Mouse (Mus musculus) embryonic facial prominence, embryonic 13.5 days (tissue): ENCODE results near the gene Parva. TPM values are rescaled to one million over a fixed set of nuclear protein-coding genes. Genes with fewer than 3 reads are reported as not detected.
A peak's percentile ranks its signal among the peaks of the same experiment; 100 is the strongest.

Experiments used
- ATAC-seq: fragments of 200-750 bp; cut with Nextera tagmentation; 2 replicates; pipeline ENCODE4 v1.8.0; 2017; ENCODE audit warnings: low read depth; ENCODE audit not compliant: insufficient number of reproducible peaks, insufficient read depth, low FRiP score, low TSS enrichment
- H3K27ac ChIP-seq: fragments of 300-500 bp; sonication (generic); 2 replicates; pipeline ENCODE4 v1.5.1; 2015; ENCODE audit warnings: moderate library complexity, mild to moderate bottlenecking, inconsistent platforms
- H3K27me3 ChIP-seq: fragments of 300-500 bp; sonication (generic); 2 replicates; pipeline ENCODE4 v1.6.1; 2015; ENCODE audit warnings: mild to moderate bottlenecking, inconsistent platforms
- H3K36me3 ChIP-seq: fragments of 300-500 bp; sonication (generic); 2 replicates; pipeline ENCODE4 v1.6.1; 2015; ENCODE audit warnings: mild to moderate bottlenecking, inconsistent platforms
- H3K4me1 ChIP-seq: fragments of 300-500 bp; sonication (generic); 2 replicates; pipeline ENCODE4 v1.6.1; 2015; ENCODE audit warnings: inconsistent platforms
- H3K4me2 ChIP-seq: fragments of 300-500 bp; sonication (generic); 2 replicates; pipeline ENCODE4 v1.6.1; 2015; ENCODE audit warnings: moderate library complexity, mild to moderate bottlenecking, inconsistent platforms
- H3K4me3 ChIP-seq: fragments of 300-500 bp; sonication (generic); 2 replicates; pipeline ENCODE4 v1.5.1; 2015; ENCODE audit warnings: mild to moderate bottlenecking, inconsistent platforms
- H3K9ac ChIP-seq: fragments of 300-500 bp; sonication (generic); 2 replicates; pipeline ENCODE4 v1.6.1; 2015; ENCODE audit warnings: mild to moderate bottlenecking, inconsistent platforms
- H3K9me3 ChIP-seq: fragments of 300-500 bp; sonication (generic); 2 replicates; pipeline ENCODE4 v1.6.1; 2016; ENCODE audit warnings: inconsistent platforms
- WGBS: fragments of 180-500 bp; shearing (Covaris S2); methylation state at CpG from one replicate; pipeline ENCODE4 v1.1.7; 2015; ENCODE audit warnings: mixed read lengths; 5-methylcytosine and 5-hydroxymethylcytosine counted together
- polyA plus RNA-seq: library from polyadenylated mRNA; unstranded; fragments of >200 nt; fragmentation: Nextera tagmentation; extraction: Ambion mirVana; gene quantifications from 2 replicates; pipeline ENCODE4 v1.2.1, GENCODE M21; 2015

Gene Parva
- polyA plus RNA-seq, 1 experiment from 2014 or later: 89.1 TPM

DNA sequence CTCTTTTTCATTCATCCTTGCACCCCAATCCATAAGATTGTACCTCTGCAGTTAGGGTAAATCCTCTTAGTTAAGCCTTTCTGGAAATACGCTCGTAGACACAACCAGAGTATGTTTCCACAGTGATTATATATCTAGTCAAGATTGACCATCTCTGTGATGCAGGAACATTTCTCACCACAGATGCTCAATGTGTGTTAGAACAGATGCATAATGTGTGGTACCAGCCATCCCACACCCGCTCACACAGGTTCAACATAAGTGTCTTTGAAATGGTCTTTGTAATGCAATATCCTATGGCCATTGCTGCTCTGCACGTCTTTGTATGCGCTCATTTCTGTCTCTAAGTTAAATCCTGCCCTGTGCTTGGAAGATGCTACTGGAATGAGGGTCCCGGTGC, 98.2 kb downstream of the Parva start:
- 83% methylated on average over 6 of the region's 6 CpGs for WGBS
- Histone ChIP-seq H3K9me3 (no peaks in the 10 kb centered on the region), H3K4me1 (peaks cover 26% of the 10 kb centered on the region), H3K36me3 (no peaks in the 10 kb centered on the region; the same call in 1 of the 2 replicates), H3K27me3 (no peaks in the 10 kb centered on the region), H3K4me2 (no peak overlapping the region), H3K4me3 (no peak overlapping the region), H3K27ac (no peak overlapping the region), H3K9ac (no peak overlapping the region)
- no peak for ATAC-seq

DNA sequence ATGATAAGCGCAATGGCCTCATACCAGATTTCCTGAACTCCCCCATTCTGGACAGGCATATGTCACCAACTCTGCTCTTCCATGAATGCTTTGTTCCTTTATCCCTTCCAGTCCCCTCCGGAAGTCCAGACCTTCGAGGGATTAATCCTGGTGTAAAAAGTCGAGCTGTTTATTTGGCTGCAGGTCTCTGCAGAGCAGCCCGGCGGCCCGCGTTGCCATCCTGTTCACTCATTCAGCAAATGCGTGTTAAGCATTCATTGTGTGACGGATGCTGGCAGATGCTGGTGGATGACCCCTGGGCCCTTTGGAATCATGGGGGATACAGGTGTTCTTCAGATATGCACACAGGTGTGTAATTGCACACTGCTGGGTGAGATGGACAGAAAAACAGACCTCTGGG, 98.9 kb downstream of the Parva start:
- Histone ChIP-seq H3K9ac (no peak overlapping the region), H3K27me3 (no peaks in the 10 kb centered on the region), H3K4me3 (no peak overlapping the region), H3K36me3 (no peaks in the 10 kb centered on the region; the same call in 1 of the 2 replicates), H3K4me1 (peaks cover 26% of the 10 kb centered on the region), H3K4me2 (no peak overlapping the region), H3K9me3 (no peaks in the 10 kb centered on the region), H3K27ac (no peak overlapping the region)
- no peak for ATAC-seq
- WGBS: 86% methylated on average over 10 of the region's 10 CpGs

DNA sequence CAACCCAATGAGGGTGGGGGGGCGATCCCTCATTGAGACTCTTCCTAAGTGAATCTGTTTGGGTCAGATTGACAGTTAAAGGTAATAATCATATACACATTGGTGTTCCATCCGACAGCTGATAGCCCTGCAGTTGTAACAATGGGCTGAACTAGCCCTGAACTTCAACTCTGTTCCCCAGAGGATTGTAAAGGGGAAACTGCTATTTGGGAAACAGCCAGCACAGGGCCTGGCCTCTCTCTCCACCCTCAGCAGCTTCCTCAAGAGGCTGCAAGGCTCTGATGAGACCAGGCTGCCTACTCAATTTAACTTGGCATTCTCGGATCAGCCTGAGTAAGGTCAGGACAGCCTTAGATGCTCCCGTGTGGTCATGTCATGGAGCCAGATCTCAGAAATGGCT, 99.9 kb downstream of the Parva start:
- Histone ChIP-seq H3K27me3 (no peaks in the 10 kb centered on the region), H3K9me3 (no peaks in the 10 kb centered on the region), H3K4me1 (peaks cover 26% of the 10 kb centered on the region), H3K4me3 (no peak overlapping the region), H3K9ac (no peak overlapping the region), H3K36me3 (no peaks in the 10 kb centered on the region; the same call in 1 of the 2 replicates), H3K4me2 (no peak overlapping the region), H3K27ac (peak overlapping the region; percentile 5; the same call in 1 of the 2 replicates)
- no peak for ATAC-seq
- WGBS: 75% methylated on average over 4 of the region's 4 CpGs

DNA sequence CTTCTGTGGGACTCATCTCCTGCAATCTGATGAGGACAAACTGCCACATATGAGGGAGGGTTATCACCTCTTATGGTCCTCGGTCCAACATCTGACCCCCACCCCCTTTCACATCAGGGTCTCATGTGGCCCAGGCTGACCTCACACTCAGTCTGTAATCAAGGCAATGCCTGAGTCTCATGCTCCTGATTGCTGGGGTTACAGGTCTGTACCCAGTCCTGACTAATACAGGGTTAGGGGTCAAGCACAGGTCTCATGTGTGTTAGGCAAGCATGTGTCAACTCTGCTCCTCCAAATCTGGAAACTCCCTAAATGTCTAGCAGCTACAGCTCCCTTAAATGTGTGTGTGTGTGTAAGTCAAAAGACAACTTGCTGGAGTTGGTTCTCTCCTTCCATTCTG, 100.8 kb downstream of the Parva start:
- no peak for ATAC-seq
- no peaks in the 10 kb centered on the region for H3K27me3 ChIP-seq
- peaks cover 26% of the 10 kb centered on the region for H3K4me1 ChIP-seq
- H3K4me2 ChIP-seq: no peak overlapping the region
- peak overlapping the region; percentile 84 for H3K27ac ChIP-seq
- H3K4me3 ChIP-seq: no peak overlapping the region
- no peaks in the 10 kb centered on the region for H3K9me3 ChIP-seq
- 71% methylated on average over 1 of the region's 1 CpGs for WGBS
- H3K9ac ChIP-seq: no peak overlapping the region
- H3K36me3 ChIP-seq: no peaks in the 10 kb centered on the region; the same call in 1 of the 2 replicates

DNA sequence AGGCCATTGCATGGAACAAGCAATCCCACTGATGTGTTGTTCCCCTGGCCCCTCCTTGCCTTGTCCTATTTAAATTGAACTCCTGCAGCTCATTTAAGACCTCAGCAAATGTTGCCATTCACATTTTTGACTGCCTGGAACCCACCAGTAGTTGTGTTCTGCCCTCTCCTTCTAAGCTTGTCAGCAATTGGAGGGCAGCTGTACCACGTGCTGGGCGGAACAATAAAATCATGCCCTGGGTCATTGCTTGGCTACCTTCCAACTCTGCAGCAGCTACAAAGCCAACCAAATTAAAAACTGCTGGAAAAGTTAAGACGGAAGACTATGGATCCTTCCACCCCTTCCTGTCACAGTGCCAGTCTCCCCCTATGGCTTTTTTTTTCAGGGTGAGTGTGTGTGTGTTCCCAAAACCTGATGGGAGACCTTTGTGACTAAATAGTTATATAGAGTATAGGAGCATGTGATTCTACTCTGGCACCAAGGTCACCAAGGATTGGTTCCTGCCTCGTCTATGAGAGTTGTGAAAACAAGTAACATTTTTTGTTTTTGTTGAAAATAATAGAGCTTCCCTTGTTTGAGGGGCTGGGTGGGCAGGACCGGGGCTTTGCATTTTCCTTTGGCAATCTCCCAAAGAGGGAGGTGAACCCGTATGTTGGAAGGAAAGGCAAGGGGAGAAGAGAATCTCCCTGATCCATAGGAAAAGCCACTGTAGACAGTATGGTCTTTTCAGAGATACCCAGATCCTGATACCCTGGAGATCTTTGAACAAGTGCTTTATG, 101.5 kb downstream of the Parva start:
- H3K27me3 ChIP-seq: no peaks in the 10 kb centered on the region
- peak; percentile 83 for ATAC-seq
- 13% methylated on average over 6 of the region's 6 CpGs for WGBS
- H3K4me1 ChIP-seq: peaks cover 28% of the 10 kb centered on the region
- no peak overlapping the region for H3K9ac ChIP-seq
- H3K4me3 ChIP-seq: no peak overlapping the region
- no peaks in the 10 kb centered on the region for H3K9me3 ChIP-seq
- H3K4me2 ChIP-seq: no peak overlapping the region
- no peaks in the 10 kb centered on the region; the same call in 1 of the 2 replicates for H3K36me3 ChIP-seq
- peak overlapping the region; percentile 84 for H3K27ac ChIP-seq

DNA sequence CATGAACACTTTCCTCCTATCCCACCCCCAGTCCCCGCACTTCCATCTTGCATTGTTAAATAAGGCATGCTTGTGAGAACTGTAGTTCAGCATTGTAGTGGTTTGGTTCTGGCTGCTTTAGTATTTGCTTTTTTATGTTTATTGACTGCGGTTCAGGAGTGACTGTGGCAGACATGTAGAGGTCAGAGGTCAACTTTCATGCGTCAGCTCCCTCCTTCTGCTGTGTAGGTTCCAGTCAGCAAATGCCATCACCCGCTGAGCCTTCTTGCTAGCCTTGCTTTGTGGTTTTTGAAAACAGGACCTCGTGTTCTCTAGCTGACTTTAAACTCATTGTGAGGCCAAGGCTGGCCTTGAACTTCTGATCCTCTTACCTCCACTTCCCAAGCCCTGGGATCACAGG, 103.6 kb downstream of the Parva start:
- no peaks in the 10 kb centered on the region for H3K27me3 ChIP-seq
- no peak overlapping the region for H3K4me3 ChIP-seq
- H3K4me2 ChIP-seq: no peak overlapping the region
- H3K9me3 ChIP-seq: no peaks in the 10 kb centered on the region
- no peaks in the 10 kb centered on the region; the same call in 1 of the 2 replicates for H3K36me3 ChIP-seq
- no peak for ATAC-seq
- H3K27ac ChIP-seq: no peak overlapping the region
- WGBS: 71% methylated on average over 5 of the region's 5 CpGs
- H3K4me1 ChIP-seq: peaks cover 50% of the 10 kb centered on the region
- no peak overlapping the region for H3K9ac ChIP-seq

DNA sequence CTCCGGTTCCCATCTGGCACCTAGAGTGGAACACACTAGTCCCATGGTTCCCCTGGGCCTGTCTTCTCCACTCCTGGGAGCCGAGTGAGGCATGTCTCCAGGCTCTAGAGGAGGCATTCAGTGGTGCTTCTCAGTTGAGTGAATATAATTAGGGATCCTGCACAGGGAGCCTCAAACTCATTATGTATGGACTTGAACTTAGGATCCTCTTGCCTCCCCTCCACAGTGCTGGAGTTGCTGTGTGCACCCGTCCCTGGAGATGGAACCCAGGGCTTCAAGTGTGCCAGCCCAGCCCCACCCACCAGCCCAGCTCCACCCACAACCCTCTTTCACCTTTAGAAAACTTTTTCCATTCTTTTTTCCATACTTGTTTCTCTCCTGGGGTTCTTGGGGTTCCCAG, 106.8 kb downstream of the Parva start:
- H3K4me3 ChIP-seq: no peak overlapping the region
- peaks cover 30% of the 10 kb centered on the region for H3K4me1 ChIP-seq
- H3K27ac ChIP-seq: peak overlapping the region; percentile 94
- H3K36me3 ChIP-seq: no peaks in the 10 kb centered on the region
- no peak overlapping the region for H3K4me2 ChIP-seq
- H3K9ac ChIP-seq: no peak overlapping the region
- WGBS: 85% methylated on average over 3 of the region's 3 CpGs
- H3K27me3 ChIP-seq: no peaks in the 10 kb centered on the region
- no peak for ATAC-seq
- no peaks in the 10 kb centered on the region for H3K9me3 ChIP-seq

DNA sequence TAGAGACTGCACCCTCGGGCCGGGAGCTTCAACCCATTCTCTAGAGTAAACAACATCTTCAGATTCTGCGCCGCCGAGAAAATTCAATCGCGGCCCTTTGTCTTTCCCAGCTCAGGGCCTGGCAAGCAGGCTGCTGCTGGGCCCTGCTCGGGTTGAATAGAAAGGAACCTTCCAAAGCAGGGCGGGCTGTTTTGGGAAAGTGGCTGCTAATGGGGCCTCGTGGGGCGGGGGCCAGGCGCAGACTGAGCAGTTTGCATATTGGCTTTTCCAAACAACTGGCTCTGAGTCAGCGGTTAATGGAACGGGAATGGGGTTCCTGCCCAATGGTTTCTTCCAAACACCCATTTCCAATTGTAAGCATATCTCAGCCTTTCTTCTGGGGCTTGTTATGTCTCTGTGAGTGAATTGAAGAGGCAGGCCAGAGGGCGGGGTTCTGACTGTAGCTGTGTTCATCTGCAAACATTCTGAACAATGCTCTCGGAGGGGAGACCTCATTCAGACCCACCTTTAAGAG, 108.2 kb downstream of the Parva start:
- Histone ChIP-seq H3K27me3 (no peaks in the 10 kb centered on the region), H3K9me3 (0 out of 2 replicates have a peak, but pooled peaks cover 3% of the 10 kb centered on the region), H3K4me2 (peak overlapping the region; percentile 37), H3K4me1 (peaks cover 26% of the 10 kb centered on the region), H3K4me3 (no peak overlapping the region), H3K36me3 (no peaks in the 10 kb centered on the region), H3K27ac (peak overlapping the region; percentile 94), H3K9ac (peak overlapping the region; percentile 54)
- WGBS: 7% methylated on average over 16 of the region's 16 CpGs
- peak; percentile 87 for ATAC-seq

DNA sequence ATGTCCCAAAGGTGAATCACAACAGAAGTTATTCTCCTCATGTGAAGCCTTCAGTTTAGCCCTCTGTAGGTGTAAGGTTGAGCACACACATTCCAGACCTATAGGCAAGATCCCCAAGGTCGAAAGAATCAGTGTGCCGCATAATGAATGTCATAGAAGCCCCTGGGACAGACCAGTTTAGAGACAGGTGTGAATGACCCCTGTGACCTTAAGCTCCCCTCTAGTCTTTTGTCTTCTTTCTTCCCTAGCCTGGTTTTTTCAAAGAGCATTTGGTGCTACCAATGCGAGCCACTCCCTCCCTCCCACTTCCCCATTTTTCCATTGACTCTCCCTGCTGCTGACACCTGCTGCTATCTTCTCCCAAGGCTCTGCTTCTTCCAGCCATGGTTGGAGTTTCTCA, 121.8 kb downstream of the Parva start:
- H3K27ac ChIP-seq: no peak overlapping the region
- no peak overlapping the region for H3K9ac ChIP-seq
- no peaks in the 10 kb centered on the region for H3K27me3 ChIP-seq
- no peak for ATAC-seq
- no peak overlapping the region for H3K4me2 ChIP-seq
- H3K4me3 ChIP-seq: no peak overlapping the region
- 81% methylated on average over 3 of the region's 3 CpGs for WGBS
- peaks cover 69% of the 10 kb centered on the region for H3K36me3 ChIP-seq
- H3K4me1 ChIP-seq: no peaks in the 10 kb centered on the region
- H3K9me3 ChIP-seq: no peaks in the 10 kb centered on the region

DNA sequence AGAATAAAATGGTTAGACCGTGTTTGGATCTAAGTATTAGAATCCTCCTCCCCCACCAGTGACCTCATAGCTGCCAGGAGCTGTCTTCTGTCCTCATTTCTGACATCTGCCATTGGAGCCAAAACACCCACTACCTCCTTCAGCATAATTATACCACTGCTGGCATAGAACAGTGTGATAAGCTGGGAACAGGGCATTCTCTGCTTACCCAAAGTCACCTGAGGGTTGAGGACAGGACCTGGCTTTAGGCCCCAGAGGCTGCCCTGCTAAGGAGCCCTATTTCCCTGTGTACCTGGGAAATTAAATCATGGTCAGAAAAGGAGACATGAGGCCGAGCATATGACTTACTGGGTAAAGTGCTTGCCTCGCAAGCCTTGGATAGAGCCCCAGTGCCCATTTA, 134.2 kb downstream of the Parva start:
- no peak for ATAC-seq
- WGBS: 86% methylated on average over 3 of the region's 3 CpGs
- H3K36me3 ChIP-seq: peaks cover 60% of the 10 kb centered on the region

DNA sequence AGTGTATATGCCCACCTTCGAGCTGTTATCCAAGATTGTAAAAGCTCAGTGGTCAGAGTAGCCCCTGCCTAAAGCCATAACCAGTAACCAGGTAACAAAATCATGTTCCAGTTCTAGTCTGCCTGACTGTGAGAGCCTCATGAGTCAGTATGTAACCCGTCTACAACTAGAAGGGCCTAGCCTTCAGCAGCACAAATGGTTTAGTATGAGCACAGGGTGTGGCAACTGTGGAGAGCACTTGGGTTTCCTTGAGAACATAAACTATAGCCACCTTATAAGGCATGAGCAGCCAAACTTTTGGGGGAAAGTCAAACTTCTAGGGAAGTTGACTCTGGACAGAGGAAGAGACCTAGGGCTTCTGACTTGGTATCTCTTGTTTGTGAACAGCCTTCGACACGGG, 139.7 kb downstream of the Parva start:
- 0 out of 2 replicates have a peak, but pooled peaks cover 4% of the 10 kb centered on the region for H3K4me1 ChIP-seq
- H3K4me3 ChIP-seq: no peak overlapping the region
- H3K27me3 ChIP-seq: no peaks in the 10 kb centered on the region
- no peak overlapping the region for H3K4me2 ChIP-seq
- H3K27ac ChIP-seq: no peak overlapping the region
- ATAC-seq: no peak
- H3K36me3 ChIP-seq: peaks cover 57% of the 10 kb centered on the region
- no peak overlapping the region for H3K9ac ChIP-seq
- 91% methylated on average over 4 of the region's 4 CpGs for WGBS
- H3K9me3 ChIP-seq: no peaks in the 10 kb centered on the region

More for the DNA sequence above, 134.2 kb downstream of the Parva start:
- Histone ChIP-seq H3K4me2 (no peak overlapping the region), H3K4me1 (no peaks in the 10 kb centered on the region), H3K4me3 (no peak overlapping the region), H3K27ac (no peak overlapping the region), H3K9ac (no peak overlapping the region), H3K9me3 (no peaks in the 10 kb centered on the region), H3K27me3 (no peaks in the 10 kb centered on the region)

DNA sequence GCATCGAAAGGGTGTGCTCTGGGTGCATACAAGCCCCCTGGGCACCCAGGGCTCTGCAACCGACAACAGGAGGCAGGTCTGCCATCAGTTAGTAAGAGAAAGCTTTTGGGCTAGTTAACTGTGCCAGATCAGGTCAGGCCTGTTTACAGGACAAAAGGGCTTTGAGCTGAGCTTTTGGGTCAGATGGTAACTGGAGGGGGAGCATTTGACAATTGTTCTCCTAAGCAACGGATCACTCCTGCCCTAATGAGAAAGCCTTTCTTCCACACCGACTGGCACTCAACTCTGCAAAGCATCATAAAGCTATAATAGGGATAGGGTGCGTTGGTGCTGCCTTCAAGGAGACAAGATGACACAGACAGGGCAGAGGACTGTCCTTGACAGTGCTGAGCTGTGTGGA, 141.7 kb downstream of the Parva start:
- 44% methylated on average over 5 of the region's 5 CpGs for WGBS
- ATAC-seq: no peak
- H3K4me1 ChIP-seq: 0 out of 2 replicates have a peak, but pooled peaks cover 4% of the 10 kb centered on the region
- peaks cover 59% of the 10 kb centered on the region for H3K36me3 ChIP-seq
- H3K9ac ChIP-seq: no peak overlapping the region
- H3K9me3 ChIP-seq: no peaks in the 10 kb centered on the region
- H3K27ac ChIP-seq: no peak overlapping the region
- no peak overlapping the region for H3K4me3 ChIP-seq
- no peak overlapping the region for H3K4me2 ChIP-seq
- H3K27me3 ChIP-seq: no peaks in the 10 kb centered on the region
